In genomic region chr7:130340412-130341152, GRCm38 (mm10) we compare ENCODE assay signal across 22 mouse cellular contexts.
DNase-seq lines count a peak whose midpoint lies in the region; ATAC-seq lines count a peak whose summit lies in the region.
"Had no signal": no experiment of that assay in that cellular context is flagged by ENCODE, and none has a peak within 500 bp of the region (broad histone marks: within the 10 kb centered on the region; RNA-seq: fewer than 3 reads in every experiment).

No protein-coding gene starts in this region.

- H3K27ac ChIP-seq in heart, embryonic 11.5 days (ENCODE audit: low read depth, low read length), result no peak overlapping the region
- H3K27ac ChIP-seq in liver, embryonic 11.5 days (ENCODE audit: low read depth, low read length), result no peak overlapping the region
- H3K27ac ChIP-seq in embryonic facial prominence, embryonic 14.5 days (replicated peaks; ENCODE audit: low read depth, low read length), result peak overlapping the region; percentile 22; the same call in 1 of the 2 replicates
- peak overlapping the region; percentile 69 for H3K27ac ChIP-seq in stomach, embryonic 15.5 days
- H3K27ac ChIP-seq: hindbrain, postnatal 0 days; liver, embryonic 15.5 days had no signal

- peak; percentile 44 for DNase-seq in heart, adult 11 months
- peak; percentile 12 for DNase-seq in liver, embryonic 11.5 days (ENCODE audit: low spot score)
- DNase-seq in liver, result no peak
- peak; percentile 83 for DNase-seq in embryonic facial prominence, embryonic 14.5 days (ENCODE audit: low spot score)
- DNase-seq in testis, postnatal 10 days (ENCODE audit: low spot score), result no peak
- no peak for DNase-seq in ovary, postnatal 14 days (ENCODE audit: low spot score)
- DNase-seq: adrenal gland, postnatal 10 days; cerebellum, adult 11-12 months; heart, postnatal 14 days; kidney, adult 18-20 months; kidney, postnatal 25 days; layer of hippocampus, adult 9-11 months; midbrain, embryonic 14.5 days; right cerebral cortex, postnatal 25 days; thymus, postnatal 36 days had no signal

- no peaks in the 10 kb centered on the region for H3K36me3 ChIP-seq in heart, embryonic 11.5 days (ENCODE audit: control insufficient read depth, insufficient read depth, low read length)
- no peaks in the 10 kb centered on the region for H3K36me3 ChIP-seq in liver, embryonic 11.5 days (ENCODE audit: control insufficient read depth, insufficient read depth, low read length)
- no peaks in the 10 kb centered on the region for H3K36me3 ChIP-seq in embryonic facial prominence, embryonic 14.5 days (ENCODE audit: control insufficient read depth, insufficient read depth, low read length)
- H3K36me3 ChIP-seq in stomach, embryonic 15.5 days, result no peaks in the 10 kb centered on the region
- H3K36me3 ChIP-seq: heart, embryonic 12.5 days; liver, embryonic 15.5 days had no signal

- WGBS in heart, embryonic 11.5 days (ENCODE audit: insufficient replicate concordance), result 68% methylated on average over 6 of the region's 6 CpGs
- 78% methylated on average over 6 of the region's 6 CpGs for WGBS in liver, embryonic 11.5 days
- 55% methylated on average over 6 of the region's 6 CpGs for WGBS in embryonic facial prominence, embryonic 14.5 days
- 64% methylated on average over 6 of the region's 6 CpGs for WGBS in stomach, embryonic 15.5 days

- no peak for ATAC-seq in heart, embryonic 11.5 days (replicated peaks; ENCODE audit: insufficient number of reproducible peaks, low FRiP score, low TSS enrichment)
- no peak for ATAC-seq in liver, embryonic 11.5 days (replicated peaks; ENCODE audit: low FRiP score)
- peak; percentile 87 for ATAC-seq in embryonic facial prominence, embryonic 14.5 days (ENCODE audit: low read depth)
- no peak for ATAC-seq in stomach, embryonic 15.5 days (ENCODE audit: insufficient read depth, low FRiP score, low read depth)
- ATAC-seq: forebrain, embryonic 16.5 days; hindbrain, postnatal 0 days had no signal

- H3K9ac ChIP-seq in heart, embryonic 11.5 days (ENCODE audit: low read depth, low read length), result no peak overlapping the region
- no peak overlapping the region for H3K9ac ChIP-seq in liver, embryonic 11.5 days (ENCODE audit: low read depth, low read length)
- H3K9ac ChIP-seq in embryonic facial prominence, embryonic 14.5 days (ENCODE audit: low read depth, low read length), result no peak overlapping the region
- no peak overlapping the region for H3K9ac ChIP-seq in stomach, embryonic 15.5 days
- H3K9ac ChIP-seq: heart, embryonic 12.5 days; liver, embryonic 15.5 days had no signal

- no peak overlapping the region for H3K4me2 ChIP-seq in heart, embryonic 11.5 days
- no peak overlapping the region for H3K4me2 ChIP-seq in liver, embryonic 11.5 days
- no peak overlapping the region for H3K4me2 ChIP-seq in embryonic facial prominence, embryonic 14.5 days (ENCODE audit: low read depth, low read length)
- H3K4me2 ChIP-seq in stomach, embryonic 15.5 days, result no peak overlapping the region
- H3K4me2 ChIP-seq: heart, embryonic 12.5 days; liver, embryonic 15.5 days had no signal

- no peaks in the 10 kb centered on the region for H3K27me3 ChIP-seq in heart, embryonic 11.5 days (ENCODE audit: control insufficient read depth, insufficient read depth, low read length)
- H3K27me3 ChIP-seq in liver, embryonic 11.5 days (replicated peaks; ENCODE audit: control insufficient read depth, insufficient read depth, low read length), result no peaks in the 10 kb centered on the region
- no peaks in the 10 kb centered on the region for H3K27me3 ChIP-seq in embryonic facial prominence, embryonic 14.5 days (replicated peaks; ENCODE audit: control insufficient read depth, insufficient read depth, low read length)
- H3K27me3 ChIP-seq in stomach, embryonic 15.5 days (replicated peaks), result no peaks in the 10 kb centered on the region
- H3K27me3 ChIP-seq: liver, embryonic 15.5 days had no signal

- no peak overlapping the region for H3K4me3 ChIP-seq in heart, embryonic 11.5 days (ENCODE audit: low read depth, low read length)
- no peak overlapping the region for H3K4me3 ChIP-seq in liver, embryonic 11.5 days (ENCODE audit: low read depth, low read length)
- no peak overlapping the region for H3K4me3 ChIP-seq in embryonic facial prominence, embryonic 14.5 days (ENCODE audit: low read depth, low read length)
- H3K4me3 ChIP-seq in stomach, embryonic 15.5 days (replicated peaks), result no peak overlapping the region
- H3K4me3 ChIP-seq: heart, embryonic 12.5 days; liver, embryonic 15.5 days; myocyte had no signal

- H3K9me3 ChIP-seq in heart, embryonic 11.5 days (replicated peaks; ENCODE audit: control insufficient read depth, low read length), result no peaks in the 10 kb centered on the region
- no peaks in the 10 kb centered on the region for H3K9me3 ChIP-seq in liver, embryonic 11.5 days (ENCODE audit: control insufficient read depth, low read length)
- no peaks in the 10 kb centered on the region for H3K9me3 ChIP-seq in embryonic facial prominence, embryonic 14.5 days (ENCODE audit: control insufficient read depth, low read length)
- no peaks in the 10 kb centered on the region for H3K9me3 ChIP-seq in stomach, embryonic 15.5 days
- H3K9me3 ChIP-seq: heart, embryonic 12.5 days; liver, embryonic 15.5 days had no signal

- no peaks in the 10 kb centered on the region for H3K4me1 ChIP-seq in heart, embryonic 11.5 days (ENCODE audit: control insufficient read depth, insufficient read depth, low read length)
- H3K4me1 ChIP-seq in liver, embryonic 11.5 days (replicated peaks; ENCODE audit: control insufficient read depth, insufficient read depth, low read length), result no peaks in the 10 kb centered on the region
- H3K4me1 ChIP-seq in embryonic facial prominence, embryonic 14.5 days (ENCODE audit: control insufficient read depth, insufficient read depth, low read length), result no peaks in the 10 kb centered on the region
- H3K4me1 ChIP-seq in stomach, embryonic 15.5 days, result no peaks in the 10 kb centered on the region
- H3K4me1 ChIP-seq: heart, embryonic 12.5 days; liver, embryonic 15.5 days had no signal

Comparison
In these comparisons a context has a peak if more than half of its experiments do, and no peak if none do; other contexts are left out.
1. DNase-seq: peak in heart, adult 11 months (single experiment), liver, embryonic 11.5 days (single experiment) and embryonic facial prominence, embryonic 14.5 days (single experiment); none in liver (single experiment), testis, postnatal 10 days (single experiment) and ovary, postnatal 14 days (single experiment).
2. H3K27ac ChIP-seq: peak in embryonic facial prominence, embryonic 14.5 days (single experiment) and stomach, embryonic 15.5 days (single experiment); none in heart, embryonic 11.5 days (single experiment) and liver, embryonic 11.5 days (single experiment).